Mouse (Mus musculus): Measurements from ENCODE around the gene Tpm3.
A peak's percentile ranks its signal among the peaks of the same experiment; 100 is the strongest.

Gene Tpm3

GRCm38 (mm10) chr3:90072294-90072693 lies at the start of gene Tpm3:
TSS of gene Tpm3 (plus strand) at chr3:90072649.
- no peak for DNase-seq (ENCODE audit: low read depth)

DNA sequence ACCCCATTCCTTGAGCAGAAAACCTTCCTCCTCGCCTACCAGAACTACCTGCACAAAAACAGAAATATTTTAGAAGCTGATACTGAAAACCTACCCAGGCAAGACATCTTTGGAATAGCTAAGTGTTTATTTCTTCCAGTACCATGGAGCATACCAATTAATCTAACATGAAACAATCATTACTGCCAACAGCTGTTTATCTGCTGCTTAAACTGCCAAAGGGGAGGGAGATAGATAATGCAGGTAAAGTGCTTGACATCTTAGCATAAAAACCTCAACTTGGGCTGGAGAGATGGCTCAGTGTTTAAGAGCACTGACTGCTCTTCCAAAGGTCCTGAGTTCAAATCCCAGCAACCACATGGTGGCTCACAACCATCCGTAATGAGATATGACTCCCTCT lies 37.8 kb upstream of the Tpm3 start:
- DNase-seq (ENCODE audit: low read depth) = no peak

DNA sequence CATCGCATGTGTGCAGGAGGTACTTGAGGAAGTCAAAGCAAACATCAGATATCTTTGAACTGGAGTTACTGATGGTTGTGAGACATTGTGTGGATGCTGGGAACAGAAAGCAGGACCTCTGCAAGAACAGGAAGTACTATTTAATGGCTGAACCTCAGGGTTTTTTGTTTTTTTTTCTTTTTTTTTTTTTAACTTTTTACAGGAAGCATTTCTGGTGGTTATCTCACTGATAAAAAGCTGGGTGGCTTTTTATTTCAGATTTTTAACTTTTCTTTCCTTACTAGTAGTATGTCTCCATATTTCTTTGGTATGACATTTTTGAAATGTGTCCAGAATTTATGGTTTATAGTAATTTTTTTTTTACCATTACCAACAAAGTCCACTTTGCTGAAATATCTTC lies 36.2 kb upstream of the Tpm3 start:
- DNase-seq (ENCODE audit: low read depth) = no peak

DNA sequence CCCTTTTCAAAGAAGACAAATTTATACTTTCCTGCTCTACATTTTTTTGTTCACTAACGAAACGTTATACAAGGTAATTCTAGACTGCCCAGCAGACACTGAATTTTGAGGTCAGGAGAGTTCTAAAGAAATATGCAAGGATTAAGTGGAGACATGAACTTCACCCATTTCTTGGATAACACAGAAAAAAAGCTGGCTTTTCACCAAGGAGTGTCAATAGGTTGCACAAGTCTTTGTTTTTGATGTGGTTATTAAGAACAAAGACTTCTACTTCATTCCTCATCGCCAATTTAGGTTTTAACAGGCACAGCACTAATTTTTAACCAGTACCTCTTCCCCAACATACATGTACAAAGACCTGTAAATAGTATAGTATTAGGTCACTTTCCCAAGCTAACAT lies 22.8 kb upstream of the Tpm3 start:
- DNase-seq (ENCODE audit: low read depth) = no peak

GRCm38 (mm10) chr3:90051441-90052350 lies 20.8 kb upstream of the Tpm3 start, which contains the start of gene 4933434E20Rik:
TSS of gene 4933434E20Rik (plus strand) at chr3:90051636.
- peak; percentile 83 for DNase-seq (ENCODE audit: low read depth)

- peak; percentile 100 for DNase-seq (ENCODE audit: low read depth)
These were observed 19.9 kb upstream of the Tpm3 start, which contains the start of gene Ubap2l for GRCm38 (mm10) chr3:90052351-90053241. TSS of gene Ubap2l (minus strand) at chr3:90052628.

- no peak for DNase-seq (ENCODE audit: low read depth)
These were observed 10.9 kb upstream of the Tpm3 start for GRCm38 (mm10) chr3:90061549-90061948.

- DNase-seq (ENCODE audit: low read depth) = no peak
These were observed 9.9 kb upstream of the Tpm3 start for GRCm38 (mm10) chr3:90062539-90062938.

DNA sequence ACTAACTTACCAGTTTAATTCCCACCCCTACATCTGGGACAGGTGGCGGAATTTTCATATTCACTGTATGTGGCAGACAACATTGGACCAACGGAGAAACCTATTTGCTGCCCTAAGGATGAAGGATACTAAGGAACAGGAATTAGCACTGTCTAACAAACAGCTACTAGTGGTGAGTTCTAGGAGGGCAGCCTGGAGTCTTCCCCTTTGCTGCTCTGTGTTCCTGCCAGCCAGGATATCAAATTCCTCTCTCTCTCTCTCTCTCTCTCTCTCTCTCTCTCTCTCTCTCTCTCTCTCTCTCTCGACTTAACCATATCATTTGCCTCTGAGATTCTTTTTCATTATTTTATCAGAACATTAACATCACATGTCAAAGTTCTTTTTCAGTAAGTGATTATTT lies 8.1 kb upstream of the Tpm3 start:
- no peak for DNase-seq (ENCODE audit: low read depth)

DNA sequence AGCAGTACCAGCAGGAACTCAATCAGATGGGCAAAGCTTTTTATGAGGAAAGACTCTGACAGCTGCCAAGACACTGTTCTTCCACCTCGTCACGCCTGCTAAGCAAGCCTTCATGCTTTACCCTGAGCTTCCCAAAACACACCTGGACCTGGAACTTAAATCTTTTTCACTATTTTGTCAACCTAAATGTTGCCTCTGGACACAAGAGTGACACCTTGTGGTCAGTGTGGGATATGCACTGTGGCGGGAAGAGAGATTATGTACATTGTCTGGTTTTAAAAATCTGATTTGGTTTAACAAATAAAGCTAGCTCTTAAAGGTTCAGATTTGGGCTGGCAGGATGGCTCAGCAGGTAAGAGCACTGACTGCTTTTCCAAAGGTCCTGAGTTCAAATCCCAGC lies 6.9 kb upstream of the Tpm3 start:
- peak; percentile 83 for DNase-seq (ENCODE audit: low read depth)

DNA sequence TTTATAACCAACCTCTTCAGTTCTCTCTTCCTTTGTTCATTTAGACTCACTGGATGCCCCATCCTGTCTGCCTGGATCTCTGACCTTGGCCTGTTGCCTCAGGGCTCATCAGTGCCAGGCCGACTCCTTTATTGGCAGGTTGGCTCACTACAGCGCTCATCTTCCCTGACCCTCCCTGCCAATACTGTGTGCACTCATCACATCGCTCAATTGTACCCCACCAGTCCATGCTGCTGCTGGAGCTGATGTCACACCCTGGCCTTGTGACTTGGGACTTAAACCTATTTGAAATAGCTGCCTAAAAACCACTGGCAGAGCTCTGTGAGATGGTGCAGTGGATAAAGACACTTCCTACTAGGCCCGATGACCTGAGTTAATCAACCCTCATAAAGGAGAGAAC lies 4.6 kb upstream of the Tpm3 start:
- no peak for DNase-seq (ENCODE audit: low read depth)

DNA sequence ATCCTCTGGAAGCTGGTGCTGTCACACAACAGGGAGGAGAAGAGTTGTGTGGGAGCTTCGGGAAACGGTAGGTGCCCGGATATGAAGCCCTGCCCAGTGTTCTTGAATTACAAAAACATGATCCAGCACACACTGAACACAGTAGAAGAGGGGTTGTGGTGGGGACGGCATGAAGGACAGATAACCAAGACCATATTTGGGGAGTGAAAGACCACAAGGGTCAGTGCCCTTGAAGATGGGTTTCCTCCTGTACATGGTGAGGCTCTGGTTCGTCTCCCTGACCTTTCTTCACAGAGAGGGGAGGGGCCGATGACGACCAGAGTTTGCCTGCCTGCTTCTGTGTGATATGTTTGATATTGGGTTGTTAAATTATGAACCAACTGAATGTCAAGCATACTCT lies 2.8 kb upstream of the Tpm3 start:
- DNase-seq (ENCODE audit: low read depth) = no peak

- DNase-seq (ENCODE audit: low read depth) = peak; percentile 93
These were observed 4.7 kb downstream of the Tpm3 start for GRCm38 (mm10) chr3:90076921-90077716.

- DNase-seq (ENCODE audit: low read depth) = no peak
These were observed 5.8 kb downstream of the Tpm3 start for GRCm38 (mm10) chr3:90078224-90078623.

- peak; percentile 98 for DNase-seq (ENCODE audit: low read depth)
These were observed 6.8 kb downstream of the Tpm3 start for GRCm38 (mm10) chr3:90079133-90079762.

DNA sequence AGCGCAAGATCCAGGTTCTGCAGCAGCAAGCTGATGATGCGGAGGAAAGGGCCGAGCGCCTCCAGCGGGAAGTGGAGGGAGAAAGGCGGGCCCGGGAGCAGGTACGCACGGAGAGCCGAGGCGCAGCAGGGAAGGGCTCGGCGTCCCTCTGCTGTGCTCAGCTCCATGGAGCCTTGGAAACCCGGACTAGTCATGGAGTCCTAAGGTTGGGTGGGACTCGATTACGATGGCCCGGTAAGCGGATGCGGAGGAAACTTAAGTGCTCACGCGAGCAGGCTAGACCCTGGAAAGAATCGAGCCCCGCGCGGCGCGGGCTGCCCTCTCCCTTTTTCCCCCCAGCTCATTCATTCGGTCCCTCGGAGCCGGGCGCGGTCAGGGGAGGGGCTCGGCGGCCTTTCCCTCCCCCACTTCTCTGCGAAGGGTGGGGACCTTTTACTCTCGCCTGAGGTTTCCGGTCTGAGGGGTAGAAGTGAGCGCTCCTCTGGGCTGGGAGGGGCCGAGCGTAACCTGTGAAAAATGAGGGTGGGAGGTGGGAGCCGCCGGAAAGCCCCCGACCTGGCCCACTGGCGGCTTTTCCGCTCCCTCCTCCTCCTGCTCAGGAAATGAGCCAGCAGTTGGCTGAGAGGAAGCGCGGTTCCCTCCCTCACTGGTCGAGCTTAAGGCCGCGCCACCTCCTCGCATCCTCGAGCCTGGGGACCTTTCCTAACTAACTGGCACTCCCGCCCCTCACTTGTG lies 7.5 kb downstream of the Tpm3 start:
- DNase-seq (ENCODE audit: low read depth) = peak; percentile 77

DNA sequence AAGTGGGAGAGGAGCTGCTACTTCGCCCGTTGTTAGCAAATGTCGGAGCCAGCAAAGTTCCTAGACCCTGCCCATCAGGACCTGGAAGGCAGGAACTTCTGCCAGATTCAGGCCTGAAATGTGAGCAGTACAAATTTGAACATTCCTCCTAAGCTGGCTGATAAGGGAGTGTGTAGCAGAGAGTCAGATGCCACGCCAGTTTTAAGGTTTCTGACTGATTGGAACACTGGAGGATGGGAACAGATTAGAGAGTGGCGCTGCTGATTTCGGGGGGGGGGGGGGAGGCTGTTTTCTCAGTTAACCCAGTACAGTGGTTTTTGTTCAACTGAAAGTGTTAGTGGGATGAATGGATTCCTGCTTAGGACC lies 8.0 kb downstream of the Tpm3 start:
- no peak for DNase-seq (ENCODE audit: low read depth)

DNA sequence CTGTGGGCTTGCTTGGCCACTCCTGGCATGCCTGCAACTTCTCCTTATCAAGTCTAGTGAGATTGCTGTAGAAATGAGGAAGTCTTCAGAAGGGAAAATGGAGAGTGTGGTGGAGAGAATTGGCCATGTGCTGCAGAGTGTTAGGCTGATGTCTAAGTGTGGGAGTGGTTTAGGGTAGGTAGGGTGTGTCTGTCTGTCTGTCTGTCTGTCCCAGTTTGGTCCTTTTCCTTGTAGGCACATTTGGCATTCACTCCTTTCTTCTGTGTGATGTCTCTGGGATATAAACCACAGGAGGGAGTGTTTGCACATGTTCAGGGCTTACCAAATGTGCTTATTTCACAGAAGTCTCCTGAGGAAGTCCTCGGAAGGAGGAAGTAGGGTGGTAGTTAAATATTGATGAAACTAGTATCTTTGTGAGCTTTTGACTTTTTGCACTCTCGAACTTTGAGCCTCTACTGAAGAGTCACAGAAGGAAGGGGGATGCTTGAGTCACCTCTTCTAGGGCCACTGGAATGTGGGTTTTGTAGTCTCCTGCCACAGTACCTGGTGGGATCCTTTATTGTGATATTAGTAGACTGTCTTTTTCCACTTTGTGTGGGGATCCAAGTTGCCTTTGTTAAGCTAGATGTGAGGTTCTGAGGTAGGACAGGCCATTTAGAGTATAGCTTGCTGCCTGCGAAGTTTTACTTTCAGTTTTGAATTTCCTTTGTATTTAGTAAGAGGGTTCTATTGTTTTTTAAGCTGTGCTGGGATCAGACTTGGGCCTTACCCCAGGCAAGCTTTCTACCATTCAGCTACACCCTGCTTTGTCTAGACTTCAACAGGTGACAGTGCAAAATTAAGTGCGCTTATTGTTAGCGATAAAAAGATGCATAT lies 9.2 kb downstream of the Tpm3 start:
- DNase-seq (ENCODE audit: low read depth) = peak; percentile 41

DNA sequence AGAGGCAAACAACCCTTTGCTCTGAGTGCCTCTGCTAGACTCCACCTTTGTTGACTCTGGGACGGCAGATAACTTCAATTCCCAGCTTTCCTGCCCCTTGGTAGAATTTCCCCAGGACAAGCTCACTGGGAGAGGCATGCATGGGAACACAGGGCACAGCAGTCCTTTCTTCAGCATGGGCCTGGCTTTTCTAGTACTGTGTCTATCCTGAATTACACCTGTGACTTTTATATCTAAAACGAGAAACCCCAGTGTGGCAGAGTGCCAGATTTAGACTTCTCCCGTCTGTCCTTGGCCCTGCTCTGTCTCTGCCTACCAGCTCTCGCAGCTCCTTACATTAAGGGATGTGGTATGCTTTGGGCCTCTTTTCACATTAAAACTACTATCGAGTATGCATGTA lies 10.6 kb downstream of the Tpm3 start:
- DNase-seq (ENCODE audit: low read depth) = no peak
